Mouse (Mus musculus): ENCODE measurements around the gene Actr1b.

The Actr1b gene

GRCm38 (mm10) chr1:36656233-36656632 is 58.0 kb downstream of the Actr1b start:
- DNase-seq (ENCODE audit: low read depth, low spot score): no peak

- DNase-seq (ENCODE audit: low read depth, low spot score): no peak
Observed at GRCm38 (mm10) chr1:36655039-36655438, 59.2 kb downstream of the Actr1b start.

Data from forelimb bud, embryonic 11.5 days (tissue).